Mouse (Mus musculus): ENCODE results near the gene Mrgpra6. TPM values are rescaled to one million over a fixed set of nuclear protein-coding genes. Genes with fewer than 3 reads are reported as not detected.

Mrgpra6 gene
- polyA plus RNA-seq, 1 experiment from 2014 or later: not detected

Other genes starting within 250 kb of the Mrgpra6 start
- 10.1 and 13.6 TPM in 2 replicates for gene Uevld, start 246.4 kb downstream of the Mrgpra6 start, polyA plus RNA-seq (2014; fragmentation: Nextera tagmentation; extraction: Ambion mirVana)
- not detected in 2 replicates for gene Gm9999, start 221.3 kb downstream of the Mrgpra6 start, polyA plus RNA-seq (2014; fragmentation: Nextera tagmentation; extraction: Ambion mirVana)
- gene Spty2d1, start 196.5 kb downstream of the Mrgpra6 start, polyA plus RNA-seq (2014; fragmentation: Nextera tagmentation; extraction: Ambion mirVana): 9.6 and 15.7 TPM in 2 replicates
- gene Tmem86a, start 154.3 kb downstream of the Mrgpra6 start, polyA plus RNA-seq (2014; fragmentation: Nextera tagmentation; extraction: Ambion mirVana): 18.3 and 22.9 TPM in 2 replicates
- gene Ptpn5, start 71.2 kb downstream of the Mrgpra6 start, polyA plus RNA-seq (2014; fragmentation: Nextera tagmentation; extraction: Ambion mirVana): 0.57 and 0.91 TPM in 2 replicates
- not detected in 2 replicates for gene Mrgpra9, start 47.9 kb upstream of the Mrgpra6 start, polyA plus RNA-seq (2014; fragmentation: Nextera tagmentation; extraction: Ambion mirVana)
- gene Mrgpra1, start 149.3 kb upstream of the Mrgpra6 start, polyA plus RNA-seq (2014; fragmentation: Nextera tagmentation; extraction: Ambion mirVana): not detected in 2 replicates
- gene Mrgpra2a, start 247.2 kb upstream of the Mrgpra6 start, polyA plus RNA-seq (2014; fragmentation: Nextera tagmentation; extraction: Ambion mirVana): not detected in 2 replicates

Data from kidney, embryonic 14.5 days (tissue).